8 mouse cellular contexts compared by ENCODE assay signal in the genomic region with DNA sequence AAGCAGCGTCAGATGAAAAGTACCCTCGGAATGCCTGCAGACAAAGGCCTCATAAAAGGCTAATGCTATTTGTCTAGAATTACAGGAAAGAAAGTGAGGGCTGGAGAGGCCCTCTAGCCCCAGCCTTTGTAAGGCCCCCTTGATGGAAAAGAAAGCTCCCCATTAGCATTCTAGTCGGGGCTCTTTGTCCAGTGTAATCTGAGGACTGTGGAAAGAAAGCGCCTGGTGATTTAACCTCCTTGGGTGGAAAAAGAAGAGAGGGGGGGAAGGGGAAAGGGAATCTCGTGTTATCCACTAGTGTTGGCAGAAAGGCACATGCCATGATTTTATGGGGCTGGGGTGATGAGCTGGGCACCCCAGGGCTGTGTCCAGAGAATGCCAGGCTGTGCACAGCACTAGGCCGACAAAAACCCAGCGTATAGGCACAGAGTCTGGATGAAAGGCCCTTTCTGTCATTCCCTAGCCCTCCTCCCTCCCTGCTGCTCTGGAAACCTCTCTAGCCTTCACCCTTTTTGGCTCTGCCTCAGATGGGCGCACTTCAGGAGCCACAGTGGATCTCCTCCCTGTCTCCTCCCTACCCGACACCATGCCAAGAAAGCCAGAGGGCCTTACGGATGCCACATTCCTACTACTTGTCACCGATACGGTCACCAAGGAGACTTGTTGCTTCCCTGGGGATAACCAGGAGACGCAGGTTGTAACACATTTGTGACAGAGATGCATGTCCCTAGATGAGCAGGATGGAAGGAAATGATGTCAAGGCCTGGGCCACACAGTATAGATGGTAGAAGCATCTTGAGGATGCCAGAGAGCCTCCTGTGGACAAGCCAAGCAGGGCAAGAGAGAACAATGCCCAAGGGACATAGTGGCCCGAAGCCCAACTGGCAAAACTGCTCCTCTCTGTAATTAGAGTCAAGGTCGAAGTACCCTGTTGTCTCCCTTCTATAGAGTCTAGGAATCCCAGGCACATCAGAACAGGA.
DNase-seq lines count a peak whose midpoint lies in the region; ATAC-seq and TF ChIP-seq lines count a peak whose summit lies in the region.

No protein-coding gene starts in this region.

- intact Hi-C loops in heart, postnatal 36 days (cut with DNase I) = no loop called here

- H3K27me3 ChIP-seq in heart, embryonic 10.5 days (ENCODE audit: insufficient read depth, poor library complexity, severe bottlenecking) = no peaks in the 10 kb centered on the region
- peaks cover 52% of the 10 kb centered on the region for H3K27me3 ChIP-seq in E14TG2a.4 (ENCODE audit: insufficient read depth, low read length)
- H3K27me3 ChIP-seq in hindbrain, postnatal 0 days (ENCODE audit: insufficient read depth, low read length) = no peaks in the 10 kb centered on the region

- no peak overlapping the region for H3K4me2 ChIP-seq in hindbrain, postnatal 0 days (ENCODE audit: low read depth, low read length)

- H3K36me3 ChIP-seq in heart, embryonic 10.5 days = no peaks in the 10 kb centered on the region
- no peaks in the 10 kb centered on the region for H3K36me3 ChIP-seq in E14TG2a.4 (ENCODE audit: insufficient read depth, low read length)
- no peaks in the 10 kb centered on the region for H3K36me3 ChIP-seq in hindbrain, postnatal 0 days (ENCODE audit: insufficient read depth, low read length)

- H3K9me3 ChIP-seq in heart, embryonic 10.5 days = no peaks in the 10 kb centered on the region
- no peaks in the 10 kb centered on the region for H3K9me3 ChIP-seq in E14TG2a.4 (ENCODE audit: low read length)
- H3K9me3 ChIP-seq in hindbrain, postnatal 0 days (ENCODE audit: low read length) = no peaks in the 10 kb centered on the region

- peak; percentile 91 for ATAC-seq in hindbrain, postnatal 0 days
- no peak for ATAC-seq in megakaryocyte progenitor cell, adult 5-6 weeks (replicated peaks; ENCODE audit: poor library complexity)

- no peak for DNase-seq in heart, embryonic 10.5 days (ENCODE audit: low spot score)
- DNase-seq in heart, postnatal 36 days = no peak
- peak; percentile 86 for DNase-seq in embryo, embryonic 10.5 days (ENCODE audit: low spot score)
- peak; percentile 73 for DNase-seq in hindbrain, postnatal 0 days (ENCODE audit: low spot score)
- DNase-seq in retina, embryonic 14.5 days (ENCODE audit: low spot score) = peak; percentile 69
- no peak for DNase-seq in thymus, postnatal 14 days

- no peak overlapping the region for H3K9ac ChIP-seq in hindbrain, postnatal 0 days (replicated peaks; ENCODE audit: low read length)

- TF ChIP-seq CTCF in E14TG2a.4 (conservative IDR thresholded peaks at IDR 0.05; ENCODE audit: low read length) = no peak
- TF ChIP-seq CTCF in hindbrain, postnatal 0 days (IDR thresholded peaks at IDR 0.05; ENCODE audit: low read depth) = no peak

- H3K4me3 ChIP-seq in heart, embryonic 10.5 days = no peak overlapping the region
- peak overlapping the region; percentile 58 for H3K4me3 ChIP-seq in E14TG2a.4 (replicated peaks; ENCODE audit: low read length)
- no peak overlapping the region for H3K4me3 ChIP-seq in hindbrain, postnatal 0 days (ENCODE audit: low read length)

- H3K27ac ChIP-seq in heart, embryonic 10.5 days = peak overlapping the region; percentile 64
- H3K27ac ChIP-seq in hindbrain, postnatal 0 days = peak overlapping the region; percentile 85

- peaks cover 29% of the 10 kb centered on the region for H3K4me1 ChIP-seq in heart, embryonic 10.5 days
- peaks cover 70% of the 10 kb centered on the region for H3K4me1 ChIP-seq in E14TG2a.4 (replicated peaks; ENCODE audit: low read depth, low read length)
- H3K4me1 ChIP-seq in hindbrain, postnatal 0 days (ENCODE audit: insufficient read depth, low read length) = peaks cover 18% of the 10 kb centered on the region

- WGBS in heart, embryonic 10.5 days = 53% methylated on average over 15 of the region's 15 CpGs
- 16% methylated on average over 15 of the region's 15 CpGs for WGBS in hindbrain, postnatal 0 days

Comparison
In these comparisons a context has a peak if more than half of its experiments do, and no peak if none do; other contexts are left out.
1. DNase-seq: peak in embryo, embryonic 10.5 days (single experiment), hindbrain, postnatal 0 days (single experiment) and retina, embryonic 14.5 days (single experiment); none in heart, embryonic 10.5 days (single experiment), heart, postnatal 36 days (0 of 2) and thymus, postnatal 14 days (single experiment).